Mouse (Mus musculus): Measurements from ENCODE around the gene Igfbp3. TPM values are rescaled to one million over a fixed set of nuclear protein-coding genes. Genes with fewer than 3 reads are reported as not detected.

The Igfbp3 gene
- total RNA-seq, 1 experiment from 2014 or later, result 65.5 TPM

DNA sequence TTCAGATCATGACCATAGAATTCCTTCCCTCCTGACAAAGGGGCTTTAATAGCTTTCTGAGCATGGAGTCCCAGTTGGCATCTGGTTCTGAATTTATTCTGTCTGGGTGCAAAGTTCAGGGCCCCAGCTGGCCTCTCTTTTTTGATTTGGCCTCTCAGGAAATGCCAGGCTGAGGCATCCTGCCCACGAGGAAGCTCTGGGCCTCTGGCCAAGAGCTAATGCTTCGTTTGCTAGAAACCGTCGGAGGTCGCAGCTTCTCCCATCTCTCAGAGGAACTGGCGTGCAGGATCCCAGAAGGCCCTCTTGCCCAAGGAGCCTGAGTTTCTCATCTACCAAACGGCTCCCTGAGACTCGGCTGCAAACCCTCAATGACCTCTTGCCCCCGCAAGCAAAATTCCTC is 2.5 kb downstream of the Igfbp3 start:
- DNase-seq, result peak; percentile 46

DNA sequence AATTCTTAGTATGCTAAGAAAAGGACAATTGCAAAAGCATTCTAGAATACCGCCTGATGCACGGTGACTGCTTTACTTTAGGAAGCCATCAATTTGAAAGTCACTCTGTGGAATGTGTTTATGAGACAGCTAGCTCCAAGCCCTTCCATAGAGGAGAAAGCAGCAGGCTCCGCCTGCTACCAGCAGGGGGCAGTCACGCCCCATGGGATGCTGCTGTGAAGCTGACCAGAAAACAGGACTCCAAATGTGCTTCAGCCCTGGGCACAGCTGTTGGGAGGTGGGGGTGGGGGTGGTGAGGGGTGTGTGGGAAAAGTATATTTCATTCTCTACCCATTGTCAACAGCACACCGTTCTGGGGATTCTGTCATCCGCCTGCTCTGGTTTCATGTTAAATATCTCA is 3.4 kb downstream of the Igfbp3 start:
- peak; percentile 87 for DNase-seq

DNA sequence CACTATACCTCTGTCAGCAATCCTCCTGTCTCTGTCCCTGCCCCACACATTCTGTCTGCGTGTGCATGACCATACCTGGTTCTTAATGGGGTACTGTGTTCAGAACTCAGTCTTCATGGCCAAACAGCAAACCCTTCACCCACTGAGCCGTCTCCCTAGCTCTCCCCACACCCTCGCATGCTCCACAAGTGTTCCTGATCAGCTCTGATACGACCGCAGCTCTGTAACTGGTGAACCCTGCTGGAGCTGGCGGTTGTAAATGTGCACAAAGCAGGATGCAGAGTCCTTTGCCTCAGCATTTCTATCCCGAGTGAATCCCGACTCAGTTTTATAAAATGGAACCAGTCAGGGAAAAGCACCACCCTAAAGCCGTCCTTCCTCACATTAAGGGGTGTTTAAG is 9.9 kb downstream of the Igfbp3 start:
- no peak for DNase-seq

DNA sequence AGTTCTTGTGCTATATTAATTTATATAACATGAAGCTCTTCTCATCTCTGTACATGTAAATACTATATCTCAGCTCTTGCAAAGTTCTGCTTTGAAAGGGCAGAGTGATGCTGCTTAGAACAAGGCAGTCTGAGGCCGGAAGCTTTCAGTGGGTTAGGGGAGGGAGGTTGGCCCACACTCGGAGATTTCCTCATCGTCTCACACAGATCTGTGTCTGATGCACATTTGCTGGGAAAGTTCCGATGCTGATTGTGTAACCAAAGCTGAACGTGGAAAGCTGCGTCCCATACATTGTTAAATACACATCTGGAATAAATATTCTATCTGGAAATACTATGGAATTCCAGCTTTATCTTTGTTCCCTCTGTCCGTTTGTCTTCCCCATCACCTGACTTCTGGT is 11.5 kb downstream of the Igfbp3 start:
- no peak for DNase-seq

DNA sequence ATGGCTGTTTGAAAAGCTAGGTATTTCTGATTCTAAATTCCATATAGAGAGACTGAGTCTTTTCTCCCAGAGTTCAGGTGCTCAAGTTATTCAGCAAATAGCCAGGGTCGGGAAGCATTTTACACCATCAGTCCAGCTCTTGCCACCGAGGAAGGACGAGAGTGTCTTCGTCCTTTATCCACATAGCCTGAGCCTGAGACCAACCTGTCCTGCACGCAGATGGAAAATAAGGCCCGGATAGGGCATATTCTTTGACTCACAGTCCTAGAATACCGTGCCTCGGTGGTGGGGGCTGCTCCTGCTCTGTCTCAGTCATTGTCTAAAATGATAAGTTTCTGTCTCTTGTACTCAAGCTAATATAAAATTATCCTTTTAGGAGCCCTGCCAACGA is 13.3 kb downstream of the Igfbp3 start:
- DNase-seq, result no peak

DNA sequence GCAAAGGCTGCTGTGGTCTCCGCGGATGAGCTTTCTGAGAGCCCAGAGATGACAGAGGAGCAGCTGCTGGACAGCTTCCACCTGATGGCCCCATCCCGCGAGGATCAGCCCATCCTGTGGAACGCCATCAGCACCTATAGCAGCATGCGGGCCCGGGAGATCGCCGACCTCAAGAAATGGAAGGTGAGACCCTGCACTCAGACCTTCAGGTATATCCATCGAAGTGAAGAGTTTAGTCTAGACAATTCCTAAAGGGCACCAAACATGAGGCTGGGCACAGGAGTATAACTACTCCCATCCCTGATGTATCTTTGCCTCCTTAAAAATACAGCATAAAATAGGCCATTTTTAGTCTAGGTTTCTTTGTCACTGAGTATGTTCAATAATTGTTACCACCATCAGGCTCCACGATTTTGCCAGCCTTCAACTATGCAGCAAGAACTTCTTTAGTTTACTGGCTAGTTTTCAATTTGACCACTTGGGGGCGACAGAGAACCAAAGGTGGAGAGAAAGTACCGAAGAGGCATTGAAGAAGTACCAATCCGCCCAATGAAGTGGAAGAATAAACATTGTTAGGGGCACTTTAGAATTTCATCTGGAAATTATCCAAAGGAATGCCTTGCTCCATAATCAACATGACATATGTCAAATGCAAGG is 13.9 kb downstream of the Igfbp3 start:
- DNase-seq, result peak; percentile 73

DNA sequence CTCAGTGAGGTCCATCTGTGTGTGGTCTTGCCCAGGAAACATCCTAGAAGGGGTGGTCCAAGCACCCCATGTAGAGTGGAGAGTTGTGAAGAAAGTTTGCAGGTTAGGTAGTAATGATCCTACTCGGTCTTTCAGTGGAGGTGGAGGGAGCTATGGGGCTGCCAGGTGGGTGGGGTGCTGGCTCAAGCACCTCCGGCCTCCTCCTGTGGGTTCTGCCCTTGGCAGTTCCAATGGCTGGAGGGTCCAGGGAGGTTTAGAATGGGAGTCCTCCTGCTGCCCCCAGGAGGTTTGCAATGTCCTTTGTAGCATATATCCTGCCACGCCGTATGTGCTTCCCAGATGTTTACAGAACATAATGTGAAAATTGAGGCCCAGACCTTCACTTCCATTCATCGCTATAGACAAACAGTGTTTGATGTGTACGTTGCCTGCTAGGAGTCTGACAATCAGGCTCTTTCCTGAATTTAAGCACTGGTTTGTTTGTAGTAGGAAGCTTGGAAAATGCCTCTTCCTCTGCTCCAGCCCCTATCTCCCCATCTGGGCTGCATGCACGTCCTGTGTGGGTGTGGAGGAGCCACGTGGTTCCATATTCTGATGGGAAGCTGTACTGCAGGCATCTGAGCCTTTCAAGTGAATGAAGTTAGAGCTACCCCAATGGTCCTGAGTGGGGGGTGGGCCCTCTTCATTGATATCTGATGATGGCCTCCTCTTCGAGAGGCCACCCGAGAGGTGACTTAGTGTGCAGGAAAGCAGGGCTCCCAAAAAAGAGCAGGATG is 15.1 kb downstream of the Igfbp3 start:
- DNase-seq, result no peak

DNA sequence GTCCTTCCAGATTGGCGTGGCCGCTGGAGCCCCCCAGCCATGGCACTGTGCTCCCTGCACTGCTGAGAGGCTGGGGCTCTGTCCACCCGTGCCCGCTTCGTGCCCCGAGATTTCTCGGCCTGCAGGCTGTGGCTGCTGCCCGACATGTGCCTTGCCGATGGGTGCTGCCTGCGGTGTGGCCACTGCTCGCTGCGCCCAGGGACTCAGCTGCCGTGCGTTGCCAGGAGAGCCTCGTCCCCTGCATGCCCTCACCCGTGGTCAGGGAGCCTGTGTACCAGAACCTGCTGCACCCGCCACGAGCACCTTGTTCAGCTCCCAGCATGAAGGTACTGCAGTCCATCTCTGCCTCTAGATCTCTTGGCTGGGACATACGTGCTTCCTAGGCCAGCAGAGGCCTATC is 15.7 kb downstream of the Igfbp3 start:
- DNase-seq, result no peak

DNA sequence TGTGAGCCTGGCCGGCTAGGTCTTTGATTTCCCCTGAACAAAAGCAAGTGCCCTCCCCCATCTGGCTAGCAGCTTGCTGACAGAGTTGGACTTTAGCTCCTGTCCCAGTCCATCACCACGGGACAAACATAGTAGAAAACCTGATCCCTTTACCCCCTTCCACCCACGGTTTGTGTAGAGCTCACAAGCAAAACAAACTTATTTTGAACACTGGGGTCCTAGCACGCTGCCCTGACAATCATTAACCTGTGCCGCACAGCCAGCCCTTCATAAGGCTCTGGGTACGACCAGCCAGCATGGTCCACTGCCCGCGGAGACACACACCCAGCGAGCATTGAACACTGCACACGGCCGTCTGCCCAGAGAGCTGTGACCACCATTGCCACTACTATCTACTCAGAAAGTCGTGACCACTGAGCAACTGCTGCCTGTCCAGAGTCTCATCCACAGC is 16.2 kb downstream of the Igfbp3 start, which contains the start of gene Igfbp1:
Igfbp1 (plus strand) TSS at position 292 of the 451 bp plus-strand sequence.
- DNase-seq, result no peak

DNA sequence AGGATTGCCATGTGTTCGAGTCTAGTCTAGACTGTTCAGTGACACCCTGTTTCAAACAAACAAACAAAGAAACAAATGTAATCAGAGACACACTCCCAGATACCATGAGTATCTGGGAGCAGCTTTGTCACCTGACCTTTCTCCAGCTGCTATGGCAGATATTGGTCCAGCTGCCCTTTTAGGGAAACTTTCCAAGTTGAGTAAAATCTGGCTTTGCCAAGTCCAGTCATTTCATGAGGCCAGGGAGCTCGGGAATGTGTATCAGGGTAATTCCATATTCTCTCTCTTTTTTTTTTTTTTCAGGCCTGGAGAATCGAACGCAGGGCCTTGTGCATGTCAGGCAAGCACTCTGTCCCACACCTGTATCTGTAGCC is 18.4 kb downstream of the Igfbp3 start:
- DNase-seq, result no peak

DNA sequence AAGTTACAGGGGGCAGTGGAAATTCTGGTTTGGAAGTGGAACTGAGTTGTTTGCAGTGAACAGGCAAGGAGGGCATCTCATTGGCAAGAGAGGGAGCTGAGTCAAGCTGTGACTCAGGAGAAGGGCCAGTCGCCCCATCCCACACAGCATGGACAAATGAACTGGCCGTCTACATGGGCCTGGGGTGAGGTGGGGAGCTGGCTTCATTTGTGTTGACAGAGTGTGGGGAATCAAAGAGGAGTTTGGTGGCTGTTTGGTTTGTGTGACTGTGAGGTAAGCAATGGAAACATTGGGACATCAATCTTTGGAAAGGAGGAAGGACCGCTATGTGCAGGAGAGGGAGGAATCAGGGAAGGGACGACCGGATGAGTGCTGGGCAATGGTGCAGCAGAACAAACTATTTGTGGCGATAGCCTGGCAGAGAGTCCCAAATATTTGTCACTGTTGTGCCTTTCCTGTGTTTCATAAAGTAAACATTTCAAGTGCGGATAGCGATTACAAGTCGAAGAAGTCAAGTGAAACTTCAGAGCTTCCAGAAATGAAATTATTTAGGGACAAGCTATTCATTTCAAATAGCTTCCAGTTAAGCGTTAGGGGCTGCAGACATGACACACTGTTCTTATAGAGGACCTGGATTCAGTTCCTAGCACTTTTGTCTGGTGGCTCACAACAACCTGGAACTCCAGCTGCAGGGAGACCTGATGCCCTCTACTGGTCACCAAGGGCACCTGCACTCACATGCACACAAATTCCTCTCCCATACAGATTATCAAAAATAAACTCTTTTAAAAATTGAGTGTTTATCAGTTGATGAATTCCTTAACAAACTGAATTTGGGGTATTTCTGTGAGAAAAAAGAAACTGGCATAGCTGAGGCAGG is 19.1 kb downstream of the Igfbp3 start:
- no peak for DNase-seq

DNA sequence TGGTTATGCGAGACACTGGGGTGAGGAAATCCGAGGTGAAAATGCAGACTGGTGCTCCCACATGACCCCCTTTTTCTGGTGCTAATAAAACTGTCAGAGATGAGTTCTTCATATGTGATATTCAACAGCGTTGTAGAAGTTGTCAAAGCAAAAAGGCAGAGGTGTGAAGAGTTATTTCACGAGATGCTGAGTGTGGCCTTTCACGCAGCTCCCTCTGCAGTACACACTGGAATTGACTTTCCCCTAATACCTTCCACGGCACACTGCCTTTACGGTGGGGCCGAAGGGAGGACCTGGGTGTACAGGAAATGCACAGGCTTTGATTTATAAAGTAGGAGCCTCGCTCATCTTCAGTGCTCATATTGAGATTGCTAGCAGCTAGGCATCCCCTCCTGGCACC is 20.6 kb downstream of the Igfbp3 start:
- DNase-seq, result no peak

DNA sequence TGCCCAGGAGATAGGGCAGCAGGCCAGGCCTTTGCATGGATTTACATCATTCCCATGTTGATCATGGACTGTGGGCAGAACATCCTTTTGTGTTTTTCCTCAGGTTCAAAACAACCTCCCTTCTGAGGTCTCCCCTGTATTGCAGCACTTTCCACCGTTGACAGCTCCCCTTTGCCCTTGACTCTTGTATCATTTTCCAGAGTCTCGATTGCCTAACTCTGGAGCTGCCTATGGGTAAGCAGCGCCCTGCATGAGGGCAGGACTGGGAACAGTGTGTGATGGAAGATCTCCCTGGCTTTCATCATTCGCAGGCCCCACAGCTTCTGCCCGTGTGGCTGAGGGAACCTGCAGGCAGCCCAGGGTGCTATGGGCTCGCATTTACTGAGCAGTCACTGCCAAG is 21.0 kb downstream of the Igfbp3 start:
- no peak for DNase-seq

DNA sequence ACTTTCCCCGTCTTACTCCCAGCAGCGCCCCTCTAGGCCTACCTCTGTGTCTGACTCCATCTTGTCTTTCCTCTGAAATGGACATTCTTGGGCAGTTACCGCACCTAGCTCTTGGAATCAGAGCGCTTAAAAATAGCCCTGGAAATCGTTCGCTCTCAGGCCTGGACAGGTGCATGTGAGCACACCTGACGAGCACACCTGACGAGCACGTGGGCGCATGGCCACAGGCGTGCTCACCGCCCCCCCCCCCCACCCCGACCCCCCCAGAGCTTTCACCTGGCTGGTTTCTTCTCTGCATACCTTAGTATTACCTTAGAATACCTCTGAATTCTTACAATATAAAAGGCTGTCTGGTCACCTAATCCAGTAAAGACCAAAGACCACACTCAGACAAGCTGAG is 25.3 kb downstream of the Igfbp3 start, which contains the start of gene Gm11985:
Gm11985 (minus strand) TSS at position 101 of the 400 bp plus-strand sequence.
- DNase-seq, result no peak

DNA sequence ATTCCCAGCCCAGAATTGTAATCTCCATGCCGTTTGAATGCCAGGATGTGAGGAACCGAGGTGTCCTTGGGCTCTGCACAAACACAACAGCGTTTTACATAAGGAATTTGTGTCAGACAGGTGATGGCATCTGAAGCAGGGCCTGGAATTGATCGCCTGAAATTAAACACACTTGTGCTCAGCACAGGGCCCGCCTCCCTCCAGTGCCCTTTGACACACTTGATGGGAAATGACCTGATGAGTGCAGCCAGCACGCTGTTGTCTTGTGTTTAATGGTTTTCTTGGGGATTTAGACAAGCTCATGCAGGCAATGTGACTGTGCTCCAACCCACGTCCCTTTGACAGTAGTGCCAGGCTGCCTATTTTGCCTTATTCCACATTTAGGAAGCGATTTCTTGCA is 26.3 kb downstream of the Igfbp3 start:
- no peak for DNase-seq

DNA sequence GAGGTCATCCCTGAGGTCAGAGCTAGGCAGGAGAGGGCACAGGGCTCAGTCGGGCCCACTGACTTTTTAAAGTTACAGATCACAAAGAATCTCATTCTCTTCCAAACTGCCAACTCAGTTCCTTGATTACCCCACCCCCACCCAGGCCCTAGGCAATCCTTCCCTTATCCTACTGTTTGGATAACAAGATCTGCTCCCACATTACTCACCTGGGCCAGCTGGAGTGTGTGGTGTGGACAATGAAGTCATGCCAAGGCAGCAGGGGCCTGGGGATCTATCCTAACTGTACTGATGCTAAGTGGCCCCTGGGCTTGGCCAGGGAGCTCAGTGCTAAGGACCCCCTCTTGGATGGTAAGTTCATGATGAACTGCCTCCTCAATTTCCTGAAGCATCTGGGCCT is 29.3 kb downstream of the Igfbp3 start:
- DNase-seq, result no peak

DNA sequence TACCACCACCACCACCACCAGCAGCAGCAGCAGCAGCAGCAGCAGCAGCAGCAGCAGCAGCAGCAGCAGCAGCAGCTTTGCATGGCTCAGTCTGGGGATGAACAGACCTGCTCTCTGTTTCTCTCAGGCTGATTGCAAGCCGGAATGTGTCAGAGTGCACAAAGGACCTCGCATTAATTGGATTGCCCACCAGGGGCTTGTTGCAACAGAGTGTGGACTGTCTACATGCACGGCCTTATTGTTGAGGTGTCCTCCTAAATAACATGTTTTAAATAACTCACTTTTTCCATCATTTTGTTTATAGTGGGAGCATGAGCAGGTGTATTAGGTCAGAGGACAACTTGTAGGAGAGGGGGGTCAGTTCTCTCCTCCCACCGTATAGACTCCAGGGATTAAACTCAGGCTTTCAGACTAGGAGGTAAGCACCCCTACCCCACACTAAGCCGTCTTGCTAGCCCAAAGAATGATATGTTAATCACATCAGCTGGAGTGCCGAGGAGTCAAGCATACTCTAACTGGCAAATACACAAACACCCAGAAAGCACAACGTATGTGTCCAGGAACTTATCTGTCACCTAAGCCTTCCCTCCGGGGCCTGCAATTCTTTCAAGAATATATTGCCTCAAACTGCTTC is 31.2 kb downstream of the Igfbp3 start:
- DNase-seq, result no peak

DNA sequence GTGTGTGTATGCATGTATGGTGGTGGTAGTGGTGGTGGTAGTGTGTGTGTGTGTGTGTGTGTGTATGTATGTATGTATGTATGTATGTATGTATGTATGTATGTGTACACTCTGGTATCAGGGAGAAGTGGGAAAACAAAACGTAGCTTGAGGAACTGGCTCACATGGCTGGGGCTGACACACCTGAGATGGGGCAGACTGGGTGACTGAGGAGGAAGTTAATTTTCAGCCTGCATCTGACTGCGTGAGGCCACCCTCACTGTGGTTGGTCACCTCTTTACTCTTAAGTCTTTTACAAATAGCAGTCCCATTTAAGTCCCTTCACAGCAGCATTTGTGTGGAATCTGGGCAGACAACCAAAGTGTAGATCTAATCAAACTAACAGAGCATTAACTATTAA is 34.4 kb downstream of the Igfbp3 start:
- no peak for DNase-seq

DNA sequence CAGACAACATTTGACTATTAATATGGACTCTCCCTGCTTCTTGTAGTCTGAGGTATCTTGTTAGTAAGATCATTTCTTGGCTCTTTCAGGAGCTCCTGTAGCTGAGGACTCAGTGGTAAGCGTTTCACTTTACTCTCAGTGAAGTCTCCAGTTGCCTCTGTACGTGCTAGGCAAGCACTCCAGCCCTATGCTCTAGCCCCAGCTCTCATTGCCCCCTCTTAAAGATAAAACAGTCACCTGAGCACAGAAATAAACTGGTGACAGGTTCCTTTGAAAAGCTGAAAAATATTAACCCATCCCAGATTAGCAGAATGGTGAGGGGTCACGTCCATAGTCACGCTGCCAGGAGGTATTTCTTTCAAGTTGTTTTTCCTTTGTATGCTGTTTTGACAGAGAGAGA is 35.0 kb downstream of the Igfbp3 start:
- no peak for DNase-seq

DNA sequence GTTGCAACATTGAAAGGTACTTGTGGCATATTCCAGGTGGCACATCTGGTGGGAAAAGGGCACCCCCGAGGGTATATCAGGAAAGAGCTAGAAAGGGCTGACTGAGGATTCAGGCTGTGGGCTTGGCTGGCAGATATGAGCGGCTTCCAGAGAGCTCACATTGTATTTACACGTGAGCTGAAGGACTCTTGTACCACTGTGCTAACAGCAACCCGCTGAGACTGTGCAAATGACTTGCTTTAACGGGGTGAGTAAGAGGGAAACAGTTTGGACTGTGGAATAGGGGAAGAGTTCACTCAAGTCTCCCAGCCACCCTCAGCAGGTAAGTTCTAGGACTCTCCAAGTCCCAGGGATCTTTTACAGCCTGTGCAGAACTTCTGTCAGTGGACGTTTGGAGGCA is 40.1 kb downstream of the Igfbp3 start:
- no peak for DNase-seq

DNA sequence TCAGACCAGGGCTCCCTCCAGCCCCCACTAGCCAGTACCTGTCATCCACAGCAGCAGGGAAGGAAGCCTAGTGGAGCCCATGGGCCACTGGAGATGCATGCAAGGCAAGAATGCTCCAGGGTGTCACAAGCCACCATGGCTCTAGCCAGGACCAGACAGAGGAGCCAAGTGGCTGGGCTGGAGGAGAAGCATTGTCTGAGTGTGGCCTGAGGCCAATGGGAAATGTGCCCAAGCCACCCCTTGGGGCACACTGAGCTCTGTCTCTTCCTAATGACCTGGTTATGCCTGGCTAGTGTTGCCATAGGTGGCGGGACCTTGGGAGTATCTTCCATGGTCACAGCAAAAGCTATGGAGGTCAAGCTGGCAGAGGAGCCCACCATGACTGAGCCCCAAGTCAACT is 44.1 kb downstream of the Igfbp3 start:
- DNase-seq, result peak; percentile 43

DNA sequence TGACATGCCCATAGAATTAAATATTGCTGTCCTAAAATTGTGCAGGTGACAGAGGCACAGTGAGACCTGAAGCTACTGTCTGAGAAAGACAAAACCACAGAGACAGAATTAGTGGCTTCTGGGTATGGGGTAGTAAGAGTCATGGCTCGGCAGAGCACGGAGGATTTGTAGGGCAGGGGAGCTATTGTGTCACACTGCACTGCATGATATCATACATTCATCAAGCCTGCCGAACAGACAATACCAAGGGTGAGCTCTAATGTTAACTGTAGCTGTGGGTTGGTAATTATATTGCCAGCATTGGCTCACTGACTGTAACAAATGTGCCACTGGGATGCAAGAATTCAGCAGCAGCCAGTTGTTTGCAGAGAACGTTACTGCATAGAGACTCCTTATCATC is 49.3 kb downstream of the Igfbp3 start:
- DNase-seq, result no peak

All from adrenal gland, postnatal 14 days (tissue).